Mouse (Mus musculus) MEL (cell line): Measurements from ENCODE around the gene Epha4. TPM values are rescaled to one million over a fixed set of nuclear protein-coding genes. Genes with fewer than 3 reads are reported as not detected.

Source experiments
- DNase-seq: peaks from one replicate; pipeline ENCODE4 v3.0.0; 2011; ENCODE audit warnings: low read depth, low spot score
- H3K27ac ChIP-seq: 2 replicates; pipeline ENCODE4 v1.5.1; 2012; ENCODE audit warnings: low read depth, mild to moderate bottlenecking, control low read depth, low read length, moderate library complexity; ENCODE audit not compliant: control insufficient read depth
- H3K27me3 ChIP-seq, 2 experiments: fragments of 150-350 bp in 1 of 2; sonication (generic) in 1 of 2; 2 replicates each; pipeline ENCODE4 v1.6.1; 2012; ENCODE audit warnings: low read length in 2 of 2, mild to moderate bottlenecking in 2 of 2, improper control_type of control experiment in 1 of 2, moderate library complexity in 1 of 2; ENCODE audit not compliant: insufficient read depth in 2 of 2, control insufficient read depth in 1 of 2
- H3K36me3 ChIP-seq, 2 experiments: 2 replicates each; pipeline ENCODE4 v1.6.1; 2012 to 2014; ENCODE audit warnings: low read length in 2 of 2, improper control_type of control experiment in 1 of 2, inconsistent platforms in 1 of 2, mild to moderate bottlenecking in 1 of 2; ENCODE audit not compliant: insufficient read depth in 2 of 2, control insufficient read depth in 1 of 2
- H3K4me1 ChIP-seq, 2 experiments: fragments of 150-350 bp in 1 of 2; sonication (generic) in 1 of 2; 2 replicates each; pipeline ENCODE4 v1.6.1; 2012; ENCODE audit warnings: low read length in 2 of 2, improper control_type of control experiment in 1 of 2, mild to moderate bottlenecking in 1 of 2; ENCODE audit not compliant: insufficient read depth in 2 of 2, control insufficient read depth in 1 of 2
- H3K4me3 ChIP-seq, 2 experiments: fragments of 150-350 bp in 1 of 2; sonication (generic) in 1 of 2; 2 replicates each; pipeline ENCODE4 v1.5.1; 2012; ENCODE audit warnings: low read depth in 2 of 2, low read length in 2 of 2, mild to moderate bottlenecking in 2 of 2, moderate library complexity in 2 of 2, control low read depth in 1 of 2, improper control_type of control experiment in 1 of 2; ENCODE audit not compliant: control insufficient read depth in 1 of 2, insufficient read depth in 1 of 2
- H3K79me2 ChIP-seq: 2 replicates; pipeline ENCODE4 v1.6.1; 2012; ENCODE audit warnings: mild to moderate bottlenecking, low read length, moderate library complexity; ENCODE audit not compliant: control insufficient read depth, poor library complexity, insufficient read depth
- H3K9ac ChIP-seq: 2 replicates; pipeline ENCODE4 v1.6.1; 2012; ENCODE audit warnings: low read depth, mild to moderate bottlenecking, control low read depth, low read length, moderate library complexity; ENCODE audit not compliant: control insufficient read depth, poor library complexity, severe bottlenecking
- H3K9me3 ChIP-seq: fragments of 150-350 bp; sonication (generic); replicated peaks from 2 replicates; pipeline ENCODE4 v1.6.1; 2012; ENCODE audit warnings: mild to moderate bottlenecking, low read length, improper control_type of control experiment, moderate library complexity; ENCODE audit not compliant: insufficient read depth
- BHLHE40 ChIP-seq: IDR thresholded peaks from 2 replicates; pipeline ENCODE4 v1.6.1; 2012; ENCODE audit warnings: low read depth, mild to moderate bottlenecking, inconsistent platforms, low read length, improper control_type of control experiment, borderline replicate concordance
- CHD2 ChIP-seq: IDR thresholded peaks from 2 replicates; pipeline ENCODE4 v1.6.1; 2011; ENCODE audit warnings: low read length, improper control_type of control experiment
- ELF1 ChIP-seq: IDR thresholded peaks from 2 replicates; pipeline ENCODE4 v1.6.1; 2014; ENCODE audit warnings: low read depth, mild to moderate bottlenecking, inconsistent platforms, low read length, improper control_type of control experiment, moderate library complexity
- EP300 ChIP-seq, 2 experiments: IDR thresholded peaks; 2 replicates each; pipeline ENCODE4 v1.6.1; 2011; ENCODE audit warnings: improper control_type of control experiment in 2 of 2, low read length in 2 of 2, low read depth in 1 of 2, mild to moderate bottlenecking in 1 of 2
- GABPA ChIP-seq: IDR thresholded peaks from 2 replicates; pipeline ENCODE4 v1.6.1; 2012; ENCODE audit warnings: low read depth, mild to moderate bottlenecking, inconsistent platforms, low read length, improper control_type of control experiment, moderate library complexity
- GATA1 ChIP-seq: IDR thresholded peaks from 2 replicates; pipeline ENCODE4 v1.6.1; 2011; ENCODE audit warnings: low read depth, low read length, improper control_type of control experiment
- MAFK ChIP-seq: IDR thresholded peaks from 2 replicates; pipeline ENCODE4 v1.6.1; 2011; ENCODE audit warnings: low read depth, mild to moderate bottlenecking, low read length, improper control_type of control experiment, borderline replicate concordance
- MAZ ChIP-seq: IDR thresholded peaks from 2 replicates; pipeline ENCODE4 v1.6.1; 2012; ENCODE audit warnings: low read depth, mild to moderate bottlenecking, inconsistent platforms, low read length, improper control_type of control experiment
- MEF2A ChIP-seq: IDR thresholded peaks from 2 replicates; pipeline ENCODE4 v1.6.1; 2014; ENCODE audit warnings: low read depth, mild to moderate bottlenecking, inconsistent platforms, low read length, improper control_type of control experiment; ENCODE audit not compliant: poor library complexity, insufficient replicate concordance, severe bottlenecking; ENCODE audit errors: extremely low read depth
- NELFE ChIP-seq: IDR thresholded peaks from 2 replicates; pipeline ENCODE4 v1.6.1; 2011; ENCODE audit warnings: low read depth, low read length, improper control_type of control experiment
- NRF1 ChIP-seq: IDR thresholded peaks from 2 replicates; pipeline ENCODE4 v1.6.1; 2014; ENCODE audit warnings: low read depth, mild to moderate bottlenecking, inconsistent platforms, low read length, improper control_type of control experiment, moderate library complexity; ENCODE audit not compliant: poor library complexity, insufficient read depth, severe bottlenecking
- POLR2A ChIP-seq, 2 experiments: IDR thresholded peaks; 2 replicates each; pipeline ENCODE4 v1.6.1; 2011 to 2012; ENCODE audit warnings: low read length in 2 of 2, mild to moderate bottlenecking in 2 of 2, control low read depth in 1 of 2, improper control_type of control experiment in 1 of 2, low read depth in 1 of 2, moderate library complexity in 1 of 2; ENCODE audit not compliant: control insufficient read depth in 1 of 2, insufficient read depth in 1 of 2, poor library complexity in 1 of 2
- RCOR1 ChIP-seq: IDR thresholded peaks from 2 replicates; pipeline ENCODE4 v1.6.1; 2012; ENCODE audit warnings: low read depth, mild to moderate bottlenecking, inconsistent platforms, low read length, improper control_type of control experiment
- SIN3A ChIP-seq: IDR thresholded peaks from 2 replicates; pipeline ENCODE4 v1.6.1; 2012; ENCODE audit warnings: low read length, improper control_type of control experiment, inconsistent platforms
- TAL1 ChIP-seq: IDR thresholded peaks from 2 replicates; pipeline ENCODE4 v1.6.1; 2012; ENCODE audit warnings: mild to moderate bottlenecking, inconsistent platforms, low read length, moderate library complexity, mixed read lengths
- TBP ChIP-seq: IDR thresholded peaks from 2 replicates; pipeline ENCODE4 v1.8.0; 2011; ENCODE audit warnings: low read depth, low read length, improper control_type of control experiment
- UBTF ChIP-seq: IDR thresholded peaks from 2 replicates; pipeline ENCODE4 v1.6.1; 2012; ENCODE audit warnings: low read depth, mild to moderate bottlenecking, inconsistent platforms, low read length, improper control_type of control experiment, moderate library complexity, borderline replicate concordance; ENCODE audit not compliant: insufficient read depth
- ZC3H11A ChIP-seq: IDR thresholded peaks from 2 replicates; pipeline ENCODE4 v1.6.1; 2012; ENCODE audit warnings: low read depth, mild to moderate bottlenecking, inconsistent platforms, low read length, improper control_type of control experiment
- ZMIZ1 ChIP-seq: IDR thresholded peaks from 2 replicates; pipeline ENCODE4 v1.6.1; 2012; ENCODE audit warnings: low read depth, mild to moderate bottlenecking, inconsistent platforms, low read length, improper control_type of control experiment, moderate library complexity
- ZNF384 ChIP-seq: IDR thresholded peaks from 2 replicates; pipeline ENCODE4 v1.6.1; 2012; ENCODE audit warnings: low read depth, mild to moderate bottlenecking, inconsistent platforms, low read length, improper control_type of control experiment
- polyA plus RNA-seq, 2 experiments: library from polyadenylated mRNA; stranded (reverse) in 1 of 2; unstranded in 1 of 2; fragments of >175 nt in 1 of 2; fragments of >200 nt in 1 of 2; gene quantifications; 2 replicates each; pipeline versions ENCODE4 v1.2.1 to v1.2.4; 2012; ENCODE audit warnings: low replicate concordance in 2 of 2, low read depth in 1 of 2; ENCODE audit not compliant: insufficient read length in 2 of 2, insufficient read depth in 1 of 2, missing spikeins in 1 of 2
- total RNA-seq: library from RNA; depleted of rRNA; stranded (reverse); fragments of 300-350 nt; gene quantifications from 2 replicates; pipeline ENCODE4 v1.2.3, GENCODE M21; 2012

Epha4 gene
- total and polyA plus RNA-seq, 3 experiments: not detected

- Histone ChIP-seq H3K27ac (no peak overlapping the region), H3K36me3 (no peaks in the 10 kb centered on the region), H3K9ac (no peak overlapping the region), H3K27me3 (no peaks in the 10 kb centered on the region), H3K4me1 (no peaks in the 10 kb centered on the region), H3K4me3 (no peak overlapping the region)
- no peak for DNase-seq
- no peak for TF ChIP-seq CHD2
- TF ChIP-seq NRF1: no peak
- no peak for TF ChIP-seq MAZ
- TF ChIP-seq ZNF384: no peak
- TF ChIP-seq RCOR1: no peak
- TF ChIP-seq TAL1: no peak
- no peak for TF ChIP-seq GABPA
- TF ChIP-seq MAFK: no peak
- no peak for TF ChIP-seq TBP
- TF ChIP-seq UBTF: no peak
- TF ChIP-seq ELF1: no peak
- TF ChIP-seq MEF2A: no peak
- TF ChIP-seq ZC3H11A: no peak
- TF ChIP-seq NELFE: no peak
- TF ChIP-seq, all 39 proteins: peak for 0
- Histone ChIP-seq H3K79me2 (no peaks in the 10 kb centered on the region), H3K9me3 (no peaks in the 10 kb centered on the region)
These were observed 108.3 kb downstream of the Epha4 start for GRCm38 (mm10) chr1:77406631-77407030.

GRCm38 (mm10) chr1:77404537-77404936 is 110.4 kb downstream of the Epha4 start:
- Histone ChIP-seq H3K79me2 (no peaks in the 10 kb centered on the region), H3K9me3 (no peaks in the 10 kb centered on the region), H3K4me3 (no peak overlapping the region), H3K27ac (no peak overlapping the region), H3K27me3 (no peaks in the 10 kb centered on the region), H3K4me1 (no peaks in the 10 kb centered on the region), H3K9ac (no peak overlapping the region), H3K36me3 (no peaks in the 10 kb centered on the region)
- no peak for TF ChIP-seq BHLHE40
- no peak for TF ChIP-seq RCOR1
- TF ChIP-seq SIN3A: no peak
- TF ChIP-seq ZNF384: no peak
- no peak for TF ChIP-seq TAL1
- no peak for TF ChIP-seq NRF1
- no peak for TF ChIP-seq TBP
- TF ChIP-seq ELF1: no peak
- no peak for TF ChIP-seq ZC3H11A
- TF ChIP-seq EP300 (IDR thresholded peaks at IDR 0.05; ENCODE audit: low read depth in 1 of 2, low read length in 2 of 2): no peak
- no peak for TF ChIP-seq MEF2A
- TF ChIP-seq ZMIZ1: no peak
- no peak for TF ChIP-seq POLR2A (IDR thresholded peaks at IDR 0.05; ENCODE audit: control insufficient read depth in 1 of 2, insufficient read depth in 1 of 2, low read depth in 1 of 2, low read length in 2 of 2, poor library complexity in 1 of 2)
- TF ChIP-seq GATA1: no peak
- DNase-seq: no peak
